Mouse (Mus musculus) hindbrain, embryonic 16.5 days (tissue): ENCODE data around the gene Atf6. TPM values are rescaled to one million over a fixed set of nuclear protein-coding genes. Genes with fewer than 3 reads are reported as not detected.

Experiments used
- ATAC-seq: fragments of 200-750 bp; cut with Nextera tagmentation; 2 replicates; pipeline ENCODE4 v1.8.0; 2017; ENCODE audit warnings: moderate TSS enrichment, moderate library complexity
- H3K27ac ChIP-seq: fragments of 300-500 bp; sonication (generic); 2 replicates; pipeline ENCODE4 v1.5.1; 2014; ENCODE audit warnings: low read depth, mild to moderate bottlenecking, control low read depth, low read length, moderate library complexity
- H3K27me3 ChIP-seq: fragments of 300-500 bp; sonication (generic); replicated peaks from 2 replicates; pipeline ENCODE4 v1.6.1; 2014; ENCODE audit warnings: low read length; ENCODE audit not compliant: control insufficient read depth, insufficient read depth
- H3K36me3 ChIP-seq: fragments of 300-500 bp; sonication (generic); 2 replicates; pipeline ENCODE4 v1.6.1; 2014; ENCODE audit warnings: mild to moderate bottlenecking, low read length, moderate library complexity, mixed read lengths; ENCODE audit not compliant: control insufficient read depth, insufficient read depth
- H3K4me1 ChIP-seq: fragments of 300-500 bp; sonication (generic); 2 replicates; pipeline ENCODE4 v1.6.1; 2014; ENCODE audit warnings: low read depth, low read length; ENCODE audit not compliant: control insufficient read depth, insufficient read depth
- H3K4me2 ChIP-seq: fragments of 300-500 bp; sonication (generic); 2 replicates; pipeline ENCODE4 v1.6.1; 2014; ENCODE audit warnings: mild to moderate bottlenecking, low read length, control low read depth, moderate library complexity
- H3K4me3 ChIP-seq: fragments of 300-500 bp; sonication (generic); 2 replicates; pipeline ENCODE4 v1.5.1; 2014; ENCODE audit warnings: mild to moderate bottlenecking, low read length, control low read depth, moderate library complexity
- H3K9ac ChIP-seq: fragments of 300-500 bp; sonication (generic); 2 replicates; pipeline ENCODE4 v1.6.1; 2014; ENCODE audit warnings: low read depth, mild to moderate bottlenecking, control low read depth, low read length, moderate library complexity
- H3K9me3 ChIP-seq: fragments of 300-500 bp; sonication (generic); 2 replicates; pipeline ENCODE4 v1.6.1; 2014; ENCODE audit warnings: mild to moderate bottlenecking, low read length, moderate library complexity; ENCODE audit not compliant: control insufficient read depth
- WGBS: fragments of 180-500 bp; shearing (Covaris S2); extraction: QIAGEN DNeasy Blood & Tissue Kit; methylation state at CpG from one replicate; pipeline ENCODE4 v1.1.7; 2014; 5-methylcytosine and 5-hydroxymethylcytosine counted together
- polyA plus RNA-seq: library from polyadenylated mRNA; unstranded; fragments of >200 nt; fragmentation: Nextera tagmentation; extraction: Ambion mirVana; gene quantifications from 2 replicates; pipeline ENCODE4 v1.2.1, GENCODE M21; 2015

Atf6 gene
- polyA plus RNA-seq, 1 experiment from 2014 or later, result 6.5 TPM

DNA sequence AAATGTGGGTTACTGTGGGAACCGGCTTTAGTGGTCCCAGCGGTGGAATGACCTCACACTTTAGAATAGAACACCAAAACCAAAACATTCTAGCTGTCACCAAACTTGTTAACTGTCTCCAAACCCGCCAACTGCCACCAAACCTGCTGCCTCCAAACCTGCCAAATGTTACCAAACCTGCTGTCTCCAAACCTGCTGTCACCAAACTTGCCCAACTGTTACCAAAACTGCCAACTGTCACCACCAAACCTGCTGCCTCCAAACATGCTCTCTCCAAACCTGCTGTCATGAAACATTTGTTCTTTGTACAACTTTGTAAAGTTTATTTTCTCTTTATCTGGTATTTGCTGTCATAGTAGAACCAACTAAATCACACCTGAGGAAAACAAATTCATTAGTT lies 132.7 kb downstream of the Atf6 start:
- no peak overlapping the region for H3K27ac ChIP-seq
- no peaks in the 10 kb centered on the region for H3K9me3 ChIP-seq
- H3K36me3 ChIP-seq, result no peaks in the 10 kb centered on the region
- ATAC-seq, result no peak
- H3K4me3 ChIP-seq, result no peak overlapping the region
- WGBS, result 90% methylated on average over 3 of the region's 3 CpGs
- no peaks in the 10 kb centered on the region for H3K4me1 ChIP-seq
- no peaks in the 10 kb centered on the region for H3K27me3 ChIP-seq
- no peak overlapping the region for H3K4me2 ChIP-seq
- H3K9ac ChIP-seq, result no peak overlapping the region

GRCm38 (mm10) chr1:170732596-170732890 lies 135.0 kb downstream of the Atf6 start:
- Histone ChIP-seq H3K36me3 (no peaks in the 10 kb centered on the region), H3K9me3 (no peaks in the 10 kb centered on the region), H3K27me3 (no peaks in the 10 kb centered on the region), H3K27ac (no peak overlapping the region), H3K4me1 (no peaks in the 10 kb centered on the region), H3K4me3 (no peak overlapping the region), H3K4me2 (no peak overlapping the region), H3K9ac (no peak overlapping the region)
- ATAC-seq, result no peak
- WGBS, result 96% methylated on average over 2 of the region's 2 CpGs

DNA sequence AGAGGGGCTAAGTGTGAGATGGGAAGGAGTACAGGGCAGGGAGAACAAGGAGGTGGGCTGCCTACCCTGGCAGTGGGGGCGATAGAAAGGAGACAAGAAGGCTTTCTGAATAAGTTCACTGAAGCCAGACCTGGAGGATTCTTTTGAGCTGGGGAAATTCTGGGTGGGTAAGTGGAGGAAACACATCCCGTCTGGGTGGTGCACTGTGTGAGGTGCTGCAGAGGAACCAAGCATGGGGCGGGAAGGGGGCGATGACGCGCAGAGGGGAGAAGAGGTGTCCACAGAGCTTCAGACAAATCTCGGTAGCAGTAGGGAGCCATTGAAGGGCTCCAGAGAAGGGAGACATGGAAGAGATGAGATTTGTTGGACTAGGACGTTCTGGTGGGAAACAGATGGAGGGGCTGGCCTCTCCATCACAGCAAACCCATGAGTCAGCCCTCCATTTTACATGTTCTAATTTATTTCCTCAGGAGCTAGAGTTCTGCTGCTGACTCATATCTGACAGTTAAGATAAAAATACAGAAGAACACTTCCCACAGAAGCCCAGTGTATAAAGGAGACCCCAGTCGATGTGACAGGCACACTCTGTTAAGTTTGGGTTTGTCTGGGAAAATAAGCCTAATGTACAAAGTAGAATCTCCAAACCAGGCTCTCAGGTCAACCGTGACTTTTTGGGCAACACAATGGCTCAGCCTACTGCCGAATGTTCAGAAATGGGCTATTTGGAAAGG lies 135.5 kb downstream of the Atf6 start:
- H3K36me3 ChIP-seq, result no peaks in the 10 kb centered on the region
- H3K27ac ChIP-seq, result no peak overlapping the region
- ATAC-seq, result no peak
- H3K9ac ChIP-seq, result no peak overlapping the region
- H3K4me2 ChIP-seq, result no peak overlapping the region
- H3K4me3 ChIP-seq, result no peak overlapping the region
- no peaks in the 10 kb centered on the region for H3K4me1 ChIP-seq
- 86% methylated on average over 11 of the region's 11 CpGs for WGBS
- H3K9me3 ChIP-seq, result no peaks in the 10 kb centered on the region
- H3K27me3 ChIP-seq, result no peaks in the 10 kb centered on the region

GRCm38 (mm10) chr1:170729267-170729962 lies 138.2 kb downstream of the Atf6 start:
- Histone ChIP-seq H3K4me3 (no peak overlapping the region), H3K4me2 (no peak overlapping the region)

DNA sequence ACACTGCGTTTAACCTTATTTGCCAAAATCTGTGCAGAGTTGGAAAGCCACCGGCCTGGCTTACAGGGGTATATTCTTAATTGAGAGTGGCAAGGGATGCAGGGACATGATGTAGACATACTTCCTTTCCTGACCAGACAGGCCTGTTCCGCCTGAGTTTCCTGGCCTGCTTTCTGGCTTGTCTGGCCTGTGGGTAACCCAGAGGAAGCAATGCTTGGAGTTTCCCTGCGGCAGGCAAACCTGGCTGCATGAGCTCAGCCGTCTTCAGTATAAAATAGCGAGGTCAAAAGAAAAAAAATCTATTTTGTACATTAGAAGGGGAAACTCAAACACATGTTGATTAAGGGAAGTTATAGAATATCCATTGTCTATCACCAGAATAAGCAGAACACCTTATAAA lies 139.0 kb downstream of the Atf6 start:
- no peaks in the 10 kb centered on the region for H3K4me1 ChIP-seq
- no peak overlapping the region for H3K4me3 ChIP-seq
- no peak overlapping the region for H3K9ac ChIP-seq
- 72% methylated on average over 6 of the region's 6 CpGs for WGBS
- no peak overlapping the region for H3K27ac ChIP-seq
- ATAC-seq, result no peak
- H3K9me3 ChIP-seq, result no peaks in the 10 kb centered on the region
- no peaks in the 10 kb centered on the region for H3K27me3 ChIP-seq
- no peak overlapping the region for H3K4me2 ChIP-seq
- H3K36me3 ChIP-seq, result no peaks in the 10 kb centered on the region

More at GRCm38 (mm10) chr1:170729267-170729962, 138.2 kb downstream of the Atf6 start:
- WGBS, result 87% methylated on average over 8 of the region's 8 CpGs
- no peak overlapping the region for H3K27ac ChIP-seq
- no peaks in the 10 kb centered on the region for H3K9me3 ChIP-seq
- H3K4me1 ChIP-seq, result no peaks in the 10 kb centered on the region
- no peaks in the 10 kb centered on the region for H3K36me3 ChIP-seq
- no peak for ATAC-seq
- H3K9ac ChIP-seq, result no peak overlapping the region
- no peaks in the 10 kb centered on the region for H3K27me3 ChIP-seq

DNA sequence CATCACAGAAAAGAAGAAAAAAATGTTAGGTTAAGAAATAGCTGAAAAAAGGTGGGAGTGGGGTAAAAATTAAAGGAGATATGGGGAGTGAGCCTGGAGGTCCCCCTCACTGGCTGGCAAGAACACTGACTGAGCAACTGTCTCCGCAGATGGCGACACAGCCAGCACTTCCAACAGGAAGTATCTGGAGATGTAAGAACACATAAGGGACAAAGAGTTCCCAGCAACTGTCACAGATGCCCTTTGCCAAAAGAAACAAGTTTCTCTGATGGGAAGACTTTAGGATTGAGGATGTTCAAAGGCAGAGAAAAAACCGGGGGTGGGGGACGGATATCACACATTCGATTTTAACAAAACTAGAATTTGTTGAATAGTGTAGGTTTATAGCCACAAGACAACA lies 146.0 kb downstream of the Atf6 start:
- ATAC-seq, result no peak
- H3K27ac ChIP-seq, result no peak overlapping the region

DNA sequence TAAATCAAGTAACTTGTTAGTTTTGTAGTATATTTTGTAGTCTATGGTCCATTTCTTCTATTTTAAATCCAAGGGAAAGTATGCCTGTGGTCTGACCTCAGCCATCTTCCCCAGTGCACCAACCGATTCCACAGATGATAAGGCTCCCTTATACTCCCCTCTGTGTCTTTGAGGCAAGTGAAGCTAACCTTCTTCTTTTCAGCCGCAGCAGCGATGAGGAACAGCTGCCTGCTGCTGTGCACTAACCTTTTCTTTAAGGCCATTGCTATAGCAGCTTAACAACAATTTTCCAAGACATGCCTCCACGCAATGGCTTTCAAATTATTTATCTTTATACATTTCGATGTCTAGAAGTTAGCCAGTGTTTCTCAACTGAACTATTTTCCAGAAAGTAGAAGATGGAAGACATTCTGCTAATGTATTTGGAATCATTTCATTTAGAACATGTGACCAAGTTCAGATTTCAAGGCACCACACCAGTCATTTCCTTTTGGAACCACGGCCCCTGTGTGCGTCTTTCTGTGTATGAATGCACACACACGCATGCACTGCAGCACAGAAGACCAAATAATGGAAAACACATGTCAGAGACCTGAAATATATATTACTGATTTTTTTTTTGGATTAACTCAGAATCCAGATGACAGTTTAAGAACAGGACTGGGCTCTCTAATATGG lies 149.3 kb downstream of the Atf6 start:
- Histone ChIP-seq H3K27ac (no peak overlapping the region), H3K9me3 (no peaks in the 10 kb centered on the region), H3K36me3 (no peaks in the 10 kb centered on the region), H3K4me1 (no peaks in the 10 kb centered on the region), H3K27me3 (no peaks in the 10 kb centered on the region), H3K9ac (no peak overlapping the region), H3K4me2 (no peak overlapping the region), H3K4me3 (no peak overlapping the region)
- ATAC-seq, result no peak
- 72% methylated on average over 8 of the region's 8 CpGs for WGBS

More for the DNA sequence above, 146.0 kb downstream of the Atf6 start:
- Histone ChIP-seq H3K27me3 (no peaks in the 10 kb centered on the region), H3K36me3 (no peaks in the 10 kb centered on the region), H3K4me3 (no peak overlapping the region), H3K9ac (no peak overlapping the region), H3K4me2 (no peak overlapping the region), H3K9me3 (no peaks in the 10 kb centered on the region), H3K4me1 (no peaks in the 10 kb centered on the region)
- 82% methylated on average over 5 of the region's 5 CpGs for WGBS

GRCm38 (mm10) chr1:170717241-170717828 lies 150.2 kb downstream of the Atf6 start:
- ATAC-seq, result no peak
- no peak overlapping the region for H3K27ac ChIP-seq
- 92% methylated on average over 3 of the region's 3 CpGs for WGBS
- H3K4me2 ChIP-seq, result no peak overlapping the region
- no peaks in the 10 kb centered on the region for H3K9me3 ChIP-seq
- H3K36me3 ChIP-seq, result no peaks in the 10 kb centered on the region
- H3K9ac ChIP-seq, result no peak overlapping the region
- no peaks in the 10 kb centered on the region for H3K4me1 ChIP-seq
- no peak overlapping the region for H3K4me3 ChIP-seq
- no peaks in the 10 kb centered on the region for H3K27me3 ChIP-seq

GRCm38 (mm10) chr1:170711731-170712130 lies 155.8 kb downstream of the Atf6 start:
- H3K36me3 ChIP-seq, result no peaks in the 10 kb centered on the region
- 88% methylated on average over 7 of the region's 7 CpGs for WGBS
- H3K27me3 ChIP-seq, result no peaks in the 10 kb centered on the region
- no peak for ATAC-seq
- H3K4me2 ChIP-seq, result no peak overlapping the region
- H3K4me1 ChIP-seq, result no peaks in the 10 kb centered on the region
- no peaks in the 10 kb centered on the region for H3K9me3 ChIP-seq
- no peak overlapping the region for H3K27ac ChIP-seq
- no peak overlapping the region for H3K9ac ChIP-seq
- no peak overlapping the region for H3K4me3 ChIP-seq
